Mouse (Mus musculus): ENCODE data around the gene Vmn1r235. TPM values are rescaled to one million over a fixed set of nuclear protein-coding genes. Genes with fewer than 3 reads are reported as not detected.
"Not testable (repeated sequence)": the region's sequence is repeated elsewhere in the genome, so short reads cannot be mapped to it uniquely, and the experiment has no call there.

Vmn1r235 gene
- not detected in 2 replicates for total RNA-seq (2014; rRNA removed)
- not detected in 2 replicates for polyA plus RNA-seq (2012; rRNA removed)

DNA sequence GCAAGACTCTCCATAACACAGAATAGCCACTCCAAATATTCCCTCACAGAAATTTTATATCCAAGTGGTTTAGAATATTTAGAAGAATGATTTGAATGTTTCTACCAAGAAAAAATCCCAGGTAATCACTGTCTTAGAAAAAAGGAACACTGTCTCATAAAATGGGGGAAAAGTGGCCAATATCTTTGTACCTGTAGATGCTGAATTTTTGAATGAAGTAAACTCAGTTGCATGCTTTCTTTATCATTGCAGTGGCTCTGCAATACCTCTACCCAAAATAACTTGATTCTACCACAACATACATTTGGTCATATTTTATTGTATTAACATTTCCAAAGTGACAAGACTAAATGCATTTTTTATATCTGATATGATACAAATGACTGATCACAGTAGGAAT is at the start of gene Vmn1r235:
Gene Vmn1r235, plus strand, starts transcription at position 301 of the 400 bp plus-strand sequence.
- Histone ChIP-seq H3K27me3 (ENCODE audit: control insufficient read depth, insufficient read depth, low read length) (no peaks in the 10 kb centered on the region), H3K9ac (ENCODE audit: low read depth, low read length) (no peak within 1 kb of the TSS), H3K4me3 (ENCODE audit: insufficient read depth, low read depth, low read length) (no peak within 1 kb of the TSS), H3K79me2 (ENCODE audit: control insufficient read depth, insufficient read depth, low read length) (no peaks in the 10 kb centered on the region), H3K27ac (replicated peaks; ENCODE audit: insufficient read depth, low read depth, low read length) (no peak within 1 kb of the TSS), H3K36me3 (ENCODE audit: control insufficient read depth, insufficient read depth, low read length) (no peaks in the 10 kb centered on the region), H3K4me1 (ENCODE audit: control insufficient read depth, insufficient read depth, low read length) (no peaks in the 10 kb centered on the region)
- TF ChIP-seq POLR2A (IDR thresholded peaks at IDR 0.05; ENCODE audit: extremely low read depth, insufficient read depth, low read length) (no peak), CTCF (IDR thresholded peaks at IDR 0.05; ENCODE audit: low read depth, low read length) (no peak)
- DNase-seq (ENCODE audit: extremely low read depth, low read depth, low spot score) = no peak

- DNase-seq (ENCODE audit: extremely low read depth, low read depth, low spot score); H3K79me2 ChIP-seq (ENCODE audit: control insufficient read depth, insufficient read depth, low read length); H3K27me3 ChIP-seq (ENCODE audit: control insufficient read depth, insufficient read depth, low read length); H3K36me3 ChIP-seq (ENCODE audit: control insufficient read depth, insufficient read depth, low read length); H3K27ac ChIP-seq (replicated peaks; ENCODE audit: insufficient read depth, low read depth, low read length); H3K9ac ChIP-seq (ENCODE audit: low read depth, low read length); H3K4me1 ChIP-seq (ENCODE audit: control insufficient read depth, insufficient read depth, low read length); H3K4me3 ChIP-seq (ENCODE audit: insufficient read depth, low read depth, low read length): not testable (repeated sequence)
- 83% methylated on average over 1 of the region's 1 CpGs for WGBS
Measured at GRCm38 (mm10) chr17:21211081-21211480, 45.1 kb upstream of the Vmn1r235 start.

DNA sequence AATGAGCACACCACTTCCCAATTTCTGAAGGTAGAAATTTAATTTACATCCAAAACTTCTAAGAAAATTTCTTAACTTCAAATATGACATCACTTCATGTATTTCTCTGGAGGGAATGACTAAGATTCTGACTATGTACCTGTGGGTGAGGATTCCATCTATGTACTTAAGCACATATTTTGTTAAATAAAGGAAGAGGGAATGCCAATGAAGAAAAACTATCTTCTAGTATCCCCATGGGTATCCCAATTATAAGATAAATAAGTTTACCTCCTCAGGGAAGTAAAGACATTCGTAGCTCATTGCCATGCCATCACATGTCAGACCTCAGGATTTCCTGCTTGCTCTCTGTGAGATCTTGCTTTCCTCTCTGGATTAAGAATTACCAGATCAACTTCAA is 30.4 kb upstream of the Vmn1r235 start, which contains the start of gene Vmn1r234:
Gene Vmn1r234, plus strand, starts transcription at position 301 of the 400 bp plus-strand sequence.
- Histone ChIP-seq H3K4me3 (ENCODE audit: insufficient read depth, low read depth, low read length) (no peak within 1 kb of the TSS), H3K27me3 (ENCODE audit: control insufficient read depth, insufficient read depth, low read length) (no peaks in the 10 kb centered on the region), H3K79me2 (ENCODE audit: control insufficient read depth, insufficient read depth, low read length) (no peaks in the 10 kb centered on the region), H3K4me1 (ENCODE audit: control insufficient read depth, insufficient read depth, low read length) (no peaks in the 10 kb centered on the region), H3K9ac (ENCODE audit: low read depth, low read length) (no peak within 1 kb of the TSS), H3K36me3 (ENCODE audit: control insufficient read depth, insufficient read depth, low read length) (no peaks in the 10 kb centered on the region), H3K27ac (replicated peaks; ENCODE audit: insufficient read depth, low read depth, low read length) (no peak within 1 kb of the TSS)
- WGBS = 77% methylated on average over 1 of the region's 1 CpGs
- TF ChIP-seq POLR2A (IDR thresholded peaks at IDR 0.05; ENCODE audit: extremely low read depth, insufficient read depth, low read length) = no peak
- TF ChIP-seq CTCF (IDR thresholded peaks at IDR 0.05; ENCODE audit: low read depth, low read length) = no peak
- DNase-seq (ENCODE audit: extremely low read depth, low read depth, low spot score) = no peak

- TF ChIP-seq POLR2A (IDR thresholded peaks at IDR 0.05; ENCODE audit: extremely low read depth, insufficient read depth, low read length) (no peak), CTCF (IDR thresholded peaks at IDR 0.05; ENCODE audit: low read depth, low read length) (peak; percentile 21; the same call in 1 of the 2 replicates)
- Histone ChIP-seq H3K4me1 (ENCODE audit: control insufficient read depth, insufficient read depth, low read length) (no peaks in the 10 kb centered on the region), H3K27me3 (ENCODE audit: control insufficient read depth, insufficient read depth, low read length) (no peaks in the 10 kb centered on the region), H3K36me3 (ENCODE audit: control insufficient read depth, insufficient read depth, low read length) (no peaks in the 10 kb centered on the region), H3K4me3 (ENCODE audit: insufficient read depth, low read depth, low read length) (no peak overlapping the region), H3K9ac (ENCODE audit: low read depth, low read length) (no peak overlapping the region), H3K27ac (replicated peaks; ENCODE audit: insufficient read depth, low read depth, low read length) (no peak overlapping the region), H3K79me2 (ENCODE audit: control insufficient read depth, insufficient read depth, low read length) (no peaks in the 10 kb centered on the region)
- 34% methylated on average over 9 of the region's 9 CpGs for WGBS
- DNase-seq (ENCODE audit: extremely low read depth, low read depth, low spot score) = peak; percentile 44
Measured at GRCm38 (mm10) chr17:21231654-21232053, 24.6 kb upstream of the Vmn1r235 start.

DNA sequence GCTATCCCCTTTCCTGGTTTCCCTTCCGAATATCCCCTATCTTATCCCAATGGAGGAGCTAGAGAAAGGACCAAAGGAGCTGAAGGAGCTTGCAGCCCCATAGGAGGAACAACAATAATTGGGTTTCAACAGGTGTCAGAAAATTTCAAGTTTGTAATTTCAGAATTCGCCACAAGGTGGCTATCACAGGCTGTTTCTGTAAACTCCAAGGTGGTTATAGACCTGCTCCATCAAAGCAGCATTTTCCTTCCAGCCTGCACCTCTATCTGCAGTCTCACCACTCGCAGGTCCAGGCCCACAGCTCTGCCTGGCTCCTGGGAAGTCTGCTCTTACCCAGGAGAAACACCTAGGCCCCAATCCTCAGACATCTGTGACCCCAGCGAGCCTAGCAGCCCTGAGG is 15.9 kb downstream of the Vmn1r235 start:
- Histone ChIP-seq H3K9ac (ENCODE audit: low read depth, low read length) (no peak overlapping the region), H3K4me1 (ENCODE audit: control insufficient read depth, insufficient read depth, low read length) (no peaks in the 10 kb centered on the region), H3K27me3 (ENCODE audit: control insufficient read depth, insufficient read depth, low read length) (no peaks in the 10 kb centered on the region), H3K79me2 (ENCODE audit: control insufficient read depth, insufficient read depth, low read length) (no peaks in the 10 kb centered on the region), H3K36me3 (ENCODE audit: control insufficient read depth, insufficient read depth, low read length) (no peaks in the 10 kb centered on the region), H3K4me3 (ENCODE audit: insufficient read depth, low read depth, low read length) (no peak overlapping the region), H3K27ac (replicated peaks; ENCODE audit: insufficient read depth, low read depth, low read length) (no peak overlapping the region)
- peak; percentile 47 for DNase-seq (ENCODE audit: extremely low read depth, low read depth, low spot score)
- WGBS = 10% methylated on average over 4 of the region's 4 CpGs
- TF ChIP-seq POLR2A (IDR thresholded peaks at IDR 0.05; ENCODE audit: extremely low read depth, insufficient read depth, low read length) (no peak), CTCF (IDR thresholded peaks at IDR 0.05; ENCODE audit: low read depth, low read length) (peak; percentile 36)

GRCm38 (mm10) chr17:21282642-21283041 is 26.4 kb downstream of the Vmn1r235 start, which contains the start of gene Vmn1r236:
Vmn1r236 (plus strand) TSS chr17:21282942.
- 71% methylated on average over 3 of the region's 3 CpGs for WGBS
- no peak for DNase-seq (ENCODE audit: extremely low read depth, low read depth, low spot score)
- no peaks in the 10 kb centered on the region for H3K36me3 ChIP-seq (ENCODE audit: control insufficient read depth, insufficient read depth, low read length)
- H3K4me1 ChIP-seq (ENCODE audit: control insufficient read depth, insufficient read depth, low read length) = no peaks in the 10 kb centered on the region
- H3K79me2 ChIP-seq (ENCODE audit: control insufficient read depth, insufficient read depth, low read length) = no peaks in the 10 kb centered on the region
- no peak within 1 kb of the TSS for H3K27ac ChIP-seq (replicated peaks; ENCODE audit: insufficient read depth, low read depth, low read length)
- H3K9ac ChIP-seq (ENCODE audit: low read depth, low read length) = no peak within 1 kb of the TSS
- no peak within 1 kb of the TSS for H3K4me3 ChIP-seq (ENCODE audit: insufficient read depth, low read depth, low read length)
- no peaks in the 10 kb centered on the region for H3K27me3 ChIP-seq (ENCODE audit: control insufficient read depth, insufficient read depth, low read length)
- TF ChIP-seq CTCF (IDR thresholded peaks at IDR 0.05; ENCODE audit: low read depth, low read length) = no peak
- TF ChIP-seq POLR2A (IDR thresholded peaks at IDR 0.05; ENCODE audit: extremely low read depth, insufficient read depth, low read length) = no peak
